Mouse (Mus musculus): ENCODE measurements around the gene Mpzl2. TPM values are rescaled to one million over a fixed set of nuclear protein-coding genes. Genes with fewer than 3 reads are reported as not detected.

The Mpzl2 gene
- total RNA-seq (2021) = 1 to 10 TPM; 1.2 to 1.9 TPM
- long read RNA-seq, experiment 1, partial matches to known transcripts = 0 of 3 reads
- long read RNA-seq, experiment 1, other reads (novel, unspliced or antisense) = 2 of 3 reads
- long read RNA-seq, experiment 2 = 0 reads

DNA sequence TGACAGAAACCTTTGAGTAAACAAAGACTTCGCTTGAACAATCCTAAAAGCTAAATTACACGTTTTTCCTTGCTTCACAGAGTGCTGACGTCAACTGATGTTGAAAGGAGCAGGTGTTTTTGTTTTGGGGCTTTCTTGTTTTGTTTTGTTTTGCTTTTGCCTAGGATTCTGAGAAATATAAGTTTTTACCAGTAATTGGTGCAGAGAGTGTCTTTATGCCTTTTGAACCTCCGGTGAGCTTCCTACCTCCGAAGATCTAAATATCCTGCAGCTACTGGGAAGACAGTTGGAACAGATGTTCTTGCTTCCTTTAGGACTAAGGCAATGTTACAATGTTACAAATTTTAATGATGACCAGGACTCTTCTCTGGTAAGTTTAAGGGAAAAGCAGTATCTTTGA lies at the start of gene Mpzl2:
Mpzl2 (plus strand) TSS at position 301 of the 400 bp plus-strand sequence.
- H3K4me3 ChIP-seq = no peak within 1 kb of the TSS
- no peak within 1 kb of the TSS for H3K27ac ChIP-seq
- intact Hi-C loops (cut with DNase I) = no loop called here
- TF ChIP-seq CTCF (IDR thresholded peaks at IDR 0.05) = no peak
- DNase-seq (ENCODE audit: extremely low spot score in 1 of 2, low spot score in 2 of 2) = no peak

DNA sequence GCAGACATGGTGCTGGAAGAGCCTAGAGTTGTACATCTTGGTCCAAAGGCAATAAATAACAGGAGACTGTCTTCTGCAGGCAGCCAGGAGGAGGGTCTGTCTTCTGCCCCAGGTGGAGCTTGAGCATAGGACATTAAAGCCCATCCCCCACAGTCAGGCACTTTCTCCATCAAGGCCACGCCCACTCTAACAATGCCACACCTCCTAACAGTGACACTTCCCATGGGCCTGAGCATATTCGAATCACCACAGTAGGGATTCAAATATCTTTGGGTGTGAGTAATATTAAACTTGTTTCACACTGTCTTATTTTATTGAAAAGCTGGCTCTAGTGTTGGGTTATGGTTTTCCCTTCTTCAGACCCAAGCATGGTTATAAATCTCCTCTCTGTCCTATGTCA lies 47.8 kb upstream of the Mpzl2 start:
- DNase-seq (ENCODE audit: extremely low spot score in 1 of 2, low spot score in 2 of 2) = no peak
- no peak for TF ChIP-seq CTCF (IDR thresholded peaks at IDR 0.05)
- Histone ChIP-seq H3K27ac (no peak overlapping the region), H3K4me3 (no peak overlapping the region)
- intact Hi-C loops (cut with DNase I) = no loop called here

DNA sequence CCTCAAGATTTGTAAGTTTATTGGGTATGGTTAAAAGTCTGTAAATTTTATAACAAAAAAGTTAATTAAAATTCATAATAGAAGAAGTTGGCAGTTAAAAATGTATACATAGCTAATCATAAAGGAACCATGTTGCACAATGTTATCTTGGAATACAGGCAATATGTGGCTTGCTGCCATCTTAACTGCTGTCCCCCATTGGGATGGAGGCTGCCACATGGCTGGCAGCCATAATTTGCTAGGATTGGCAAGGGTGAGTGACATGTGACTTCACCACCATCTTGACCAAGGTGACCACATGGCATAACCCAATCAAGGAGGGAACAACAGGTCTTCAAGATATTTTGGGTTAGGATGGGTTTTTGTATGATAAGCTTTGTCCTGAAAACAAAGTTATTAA lies 47.3 kb upstream of the Mpzl2 start:
- no peak overlapping the region for H3K27ac ChIP-seq
- no peak for TF ChIP-seq CTCF (IDR thresholded peaks at IDR 0.05)
- DNase-seq (ENCODE audit: extremely low spot score in 1 of 2, low spot score in 2 of 2) = no peak
- H3K4me3 ChIP-seq = no peak overlapping the region
- intact Hi-C loops (cut with DNase I) = no loop called here

DNA sequence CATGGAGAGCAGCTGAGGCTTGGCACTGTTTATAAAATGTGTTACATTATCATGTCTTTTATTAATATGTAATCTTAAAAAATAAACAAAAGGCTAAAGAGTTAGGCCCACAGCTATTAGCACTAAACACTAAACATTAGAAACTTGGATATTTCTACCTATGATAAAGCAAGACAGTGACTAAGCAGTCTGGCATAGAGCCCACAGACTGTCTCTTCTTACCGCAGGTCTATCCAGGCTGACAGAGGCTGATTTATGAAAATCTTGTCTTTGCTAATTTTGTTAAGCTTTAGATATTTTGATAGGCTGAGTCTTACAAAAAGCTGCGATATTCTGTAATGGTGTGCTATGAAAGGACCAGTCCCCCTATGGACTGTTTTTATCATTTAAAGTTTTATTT lies 46.3 kb upstream of the Mpzl2 start:
- Histone ChIP-seq H3K27ac (no peak overlapping the region), H3K4me3 (no peak overlapping the region)
- no peak for DNase-seq (ENCODE audit: extremely low spot score in 1 of 2, low spot score in 2 of 2)
- intact Hi-C loops (cut with DNase I) = no loop called here
- TF ChIP-seq CTCF (IDR thresholded peaks at IDR 0.05) = no peak

DNA sequence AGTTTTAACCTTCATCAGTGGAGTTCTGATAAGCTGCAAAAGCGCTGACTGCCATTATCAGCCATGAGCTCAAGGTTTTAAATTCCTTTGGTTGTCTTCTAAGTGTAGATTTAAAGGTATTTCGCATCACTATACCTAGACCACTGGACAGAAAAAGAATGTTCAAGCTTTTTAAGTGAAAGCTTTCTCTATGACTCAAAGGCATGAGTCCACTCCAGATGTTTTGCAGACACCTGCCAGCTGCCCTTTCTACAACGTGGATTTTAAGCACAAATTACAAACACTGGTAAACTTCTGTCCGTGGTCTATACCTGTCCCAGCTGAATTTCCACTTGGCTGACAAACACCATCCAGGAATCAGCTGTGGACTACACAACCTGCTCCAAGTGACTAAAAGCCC lies 44.6 kb upstream of the Mpzl2 start:
- no peak for DNase-seq (ENCODE audit: extremely low spot score in 1 of 2, low spot score in 2 of 2)
- no peak overlapping the region for H3K4me3 ChIP-seq
- intact Hi-C loops (cut with DNase I) = no loop called here
- H3K27ac ChIP-seq = no peak overlapping the region
- TF ChIP-seq CTCF (IDR thresholded peaks at IDR 0.05) = no peak

DNA sequence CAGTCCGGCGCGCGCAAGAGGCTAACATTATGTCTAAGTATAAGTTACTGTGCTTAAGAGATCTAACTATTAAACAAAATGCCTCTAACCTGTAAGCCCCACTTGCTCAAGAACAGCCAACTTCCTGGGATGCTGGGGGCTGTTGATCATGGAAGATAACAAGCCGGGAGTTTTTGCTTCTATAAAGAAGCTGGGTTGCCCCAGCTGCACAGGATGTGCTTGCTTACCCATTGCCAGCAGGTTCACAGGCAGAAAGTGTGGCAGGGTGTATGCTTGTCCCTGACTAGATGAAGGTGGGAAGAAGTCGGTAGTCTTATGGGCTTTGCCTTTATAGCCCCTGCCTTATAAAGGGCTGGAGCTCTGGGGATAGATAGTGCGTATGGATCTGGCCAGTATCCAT lies 43.0 kb upstream of the Mpzl2 start:
- no peak for DNase-seq (ENCODE audit: extremely low spot score in 1 of 2, low spot score in 2 of 2)
- intact Hi-C loops (cut with DNase I) = no loop called here
- H3K4me3 ChIP-seq = no peak overlapping the region
- TF ChIP-seq CTCF (IDR thresholded peaks at IDR 0.05) = no peak
- H3K27ac ChIP-seq = no peak overlapping the region

DNA sequence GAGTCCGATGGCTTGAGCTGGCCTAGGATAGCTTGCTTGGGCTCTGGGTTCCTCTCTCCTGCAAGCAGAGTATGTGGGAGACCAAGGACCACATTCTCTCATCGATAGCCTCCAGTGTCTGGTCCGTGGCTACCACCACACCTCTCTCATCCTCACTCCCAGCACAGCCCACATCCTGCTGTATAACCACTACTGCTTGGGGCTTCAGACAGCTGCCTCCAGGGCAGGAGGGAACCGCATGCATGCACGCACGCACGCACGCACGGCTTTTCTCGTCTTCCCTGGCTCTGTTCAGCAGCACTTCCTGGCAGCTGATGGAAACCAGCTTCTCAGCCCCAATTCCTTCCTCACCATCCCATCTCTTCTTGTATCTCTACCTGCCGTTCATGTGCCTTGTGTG lies 41.5 kb upstream of the Mpzl2 start:
- Histone ChIP-seq H3K4me3 (no peak overlapping the region), H3K27ac (no peak overlapping the region)
- intact Hi-C loops (cut with DNase I) = no loop called here
- no peak for DNase-seq (ENCODE audit: extremely low spot score in 1 of 2, low spot score in 2 of 2)
- no peak for TF ChIP-seq CTCF (IDR thresholded peaks at IDR 0.05)

DNA sequence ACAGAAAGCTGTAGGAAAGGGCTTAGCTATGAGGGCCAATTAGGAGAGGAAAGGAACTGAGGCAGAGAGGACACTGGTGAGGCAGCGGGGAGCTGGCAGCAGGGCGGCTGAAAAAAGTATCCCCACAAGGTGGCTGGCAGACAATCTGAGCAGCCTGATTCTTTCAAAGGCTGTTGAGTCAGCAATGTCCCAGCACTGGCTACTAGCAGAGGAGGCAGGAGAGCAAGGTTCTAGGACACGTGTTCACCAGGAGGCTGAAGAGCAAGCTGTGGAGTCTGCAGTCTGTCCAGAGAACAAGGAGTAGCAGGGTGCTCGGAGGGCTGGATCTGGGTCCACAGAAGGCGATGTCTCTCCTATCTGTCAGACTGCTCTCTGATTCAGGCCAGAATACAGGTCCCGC lies 40.4 kb upstream of the Mpzl2 start:
- Histone ChIP-seq H3K27ac (no peak overlapping the region), H3K4me3 (no peak overlapping the region)
- TF ChIP-seq CTCF (IDR thresholded peaks at IDR 0.05) = no peak; the same call in 1 of the 2 replicates
- intact Hi-C loops (cut with DNase I) = no loop called here
- DNase-seq (ENCODE audit: extremely low spot score in 1 of 2, low spot score in 2 of 2) = no peak

DNA sequence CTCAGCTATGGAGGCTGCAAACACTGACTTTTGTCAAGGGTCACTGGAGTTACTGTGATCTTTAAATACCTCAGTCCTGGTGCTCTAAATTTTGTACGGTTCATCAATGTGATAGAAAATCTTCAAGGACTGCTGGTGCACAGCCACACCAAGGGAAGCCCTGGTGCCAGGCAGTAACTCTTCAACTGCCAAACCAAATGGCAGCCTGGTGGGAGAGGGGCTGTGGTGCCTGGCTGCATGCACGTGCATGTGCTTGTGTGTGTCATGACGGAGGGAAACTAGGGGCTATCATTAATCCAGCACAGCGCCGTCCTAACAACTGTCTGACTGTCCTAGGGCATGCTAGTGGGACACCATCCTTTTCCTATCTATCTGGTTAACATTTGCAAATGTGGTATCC lies 39.8 kb upstream of the Mpzl2 start:
- H3K27ac ChIP-seq = no peak overlapping the region
- TF ChIP-seq CTCF (IDR thresholded peaks at IDR 0.05) = no peak
- DNase-seq (ENCODE audit: extremely low spot score in 1 of 2, low spot score in 2 of 2) = no peak
- intact Hi-C loops (cut with DNase I) = no loop called here
- no peak overlapping the region for H3K4me3 ChIP-seq

DNA sequence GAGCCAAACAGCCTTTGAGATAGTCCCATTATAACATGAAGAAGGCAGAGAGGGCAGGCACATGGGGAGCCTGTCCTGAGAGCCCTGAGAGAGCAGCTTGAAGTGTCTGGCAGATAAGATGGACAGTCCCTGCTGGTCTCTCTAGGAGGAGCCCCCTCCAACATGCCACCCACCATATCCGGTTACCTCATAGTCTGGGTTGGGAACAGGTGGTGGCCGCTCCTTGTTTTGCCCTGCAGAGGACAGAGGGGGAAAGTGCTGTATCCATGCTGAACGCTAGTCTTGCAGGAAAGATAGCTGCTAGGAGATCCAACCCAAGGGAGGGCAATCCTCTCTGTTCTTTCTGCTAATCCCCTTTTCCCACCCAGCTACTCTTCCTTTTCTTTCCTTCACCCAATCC lies 39.4 kb upstream of the Mpzl2 start:
- DNase-seq (ENCODE audit: extremely low spot score in 1 of 2, low spot score in 2 of 2) = no peak
- intact Hi-C loops (cut with DNase I) = no loop called here
- H3K4me3 ChIP-seq = no peak overlapping the region
- TF ChIP-seq CTCF (IDR thresholded peaks at IDR 0.05) = no peak
- no peak overlapping the region for H3K27ac ChIP-seq

DNA sequence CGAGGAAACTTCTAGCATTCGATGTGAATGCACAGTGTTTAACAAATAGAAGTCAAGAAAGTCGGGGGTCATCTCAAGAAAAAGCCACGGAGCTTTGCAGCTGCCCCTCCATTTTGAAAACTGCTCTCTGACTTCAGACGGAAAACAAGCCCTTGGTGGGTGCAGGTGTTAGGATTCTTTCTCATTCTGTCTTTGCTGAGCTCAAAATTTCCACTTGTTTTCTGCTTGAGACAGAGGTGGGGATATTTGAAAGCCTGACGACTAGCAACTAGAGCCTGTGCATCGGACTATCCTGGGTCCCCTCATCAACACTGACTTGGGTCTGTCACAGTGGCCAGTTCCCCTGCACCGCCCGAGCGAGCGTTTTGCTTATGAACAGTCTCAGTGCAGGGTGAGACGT lies 32.2 kb upstream of the Mpzl2 start:
- Histone ChIP-seq H3K27ac (no peak overlapping the region), H3K4me3 (no peak overlapping the region)
- no peak for DNase-seq (ENCODE audit: extremely low spot score in 1 of 2, low spot score in 2 of 2)
- no peak for TF ChIP-seq CTCF (IDR thresholded peaks at IDR 0.05)
- intact Hi-C loops (cut with DNase I) = no loop called here

DNA sequence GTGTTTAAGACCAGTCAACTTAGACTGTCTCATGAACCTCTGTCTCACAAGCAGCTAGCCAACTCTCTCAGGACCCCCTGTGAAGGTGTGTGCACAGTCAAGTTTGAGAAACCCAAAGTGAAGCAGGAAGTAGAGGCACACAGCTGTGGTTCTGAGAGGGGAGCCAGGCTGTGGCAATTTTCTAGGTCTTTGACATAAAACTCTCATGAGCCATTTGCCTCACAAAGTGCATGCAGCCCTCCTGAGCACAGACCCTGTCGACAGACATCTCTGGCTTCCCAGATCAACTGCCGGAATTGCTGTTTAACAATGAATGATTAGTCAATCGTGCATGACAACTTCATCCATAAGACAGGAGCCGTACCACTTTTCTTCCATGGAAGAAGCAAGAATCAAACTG lies 31.3 kb upstream of the Mpzl2 start:
- H3K4me3 ChIP-seq = no peak overlapping the region
- no peak overlapping the region for H3K27ac ChIP-seq
- DNase-seq (ENCODE audit: extremely low spot score in 1 of 2, low spot score in 2 of 2) = no peak
- no peak for TF ChIP-seq CTCF (IDR thresholded peaks at IDR 0.05)
- intact Hi-C loops (cut with DNase I) = no loop called here

DNA sequence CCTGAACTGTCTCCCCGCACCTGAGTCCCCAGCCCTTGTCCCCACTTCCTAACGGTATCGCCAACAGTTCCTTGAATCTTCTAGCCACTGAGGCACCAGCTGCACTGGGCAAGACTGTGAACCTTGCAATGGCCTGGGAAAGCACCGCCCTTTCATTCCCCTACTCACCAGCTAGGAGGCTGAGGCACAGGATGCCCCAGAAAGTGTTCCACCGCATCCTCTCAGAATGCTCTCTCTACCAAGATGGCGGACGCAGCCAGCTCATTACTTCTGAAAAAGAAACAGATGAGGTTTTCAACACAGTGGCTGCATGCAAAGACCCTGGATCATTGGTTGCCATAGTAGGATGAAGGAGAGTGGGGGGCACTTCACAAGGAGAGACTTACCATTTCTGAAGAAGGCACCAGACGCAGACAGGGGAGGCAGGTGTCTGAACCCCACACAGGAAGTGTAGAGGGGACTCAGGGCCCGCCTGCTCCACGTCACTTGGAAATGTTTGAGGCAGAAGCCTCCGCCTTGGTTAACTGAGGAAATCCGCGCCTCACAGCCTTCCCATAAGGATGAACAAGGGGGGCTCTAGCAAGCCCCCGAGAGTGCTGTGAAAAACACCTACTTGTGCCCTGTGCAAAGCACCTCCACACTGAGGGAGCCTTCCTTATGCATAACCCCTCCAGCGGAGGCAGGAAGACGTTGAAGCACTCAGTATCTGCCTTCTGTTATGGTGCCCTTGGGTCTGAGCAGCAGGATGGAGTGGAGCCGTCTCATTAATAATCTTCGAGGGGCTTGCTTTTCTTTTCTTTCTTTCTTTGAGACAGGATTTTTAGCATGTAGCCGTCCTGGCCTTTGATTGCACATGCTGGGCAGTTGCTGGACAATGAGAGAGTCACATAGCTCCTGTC lies 30.2 kb upstream of the Mpzl2 start, which contains the start of gene Cd3e:
Cd3e (minus strand) TSS at position 448 of the 899 bp plus-strand sequence.
- no peak within 1 kb of the TSS for H3K4me3 ChIP-seq
- no peak for TF ChIP-seq CTCF (IDR thresholded peaks at IDR 0.05)
- intact Hi-C loops (cut with DNase I) = no loop called here
- no peak within 1 kb of the TSS for H3K27ac ChIP-seq
- DNase-seq (ENCODE audit: extremely low spot score in 1 of 2, low spot score in 2 of 2) = no peak
